Mouse (Mus musculus) heart, embryonic 12.5 days (tissue): ENCODE data around the gene Scaf11. TPM values are rescaled to one million over a fixed set of nuclear protein-coding genes. Genes with fewer than 3 reads are reported as not detected.
A peak's percentile ranks its signal among the peaks of the same experiment; 100 is the strongest.
"Not testable (repeated sequence)": the region's sequence is repeated elsewhere in the genome, so short reads cannot be mapped to it uniquely, and the experiment has no call there.

Experiments
- ATAC-seq: fragments of 200-750 bp; cut with Nextera tagmentation; 2 replicates; pipeline ENCODE4 v1.8.0; 2017; ENCODE audit warnings: moderate TSS enrichment, moderate library complexity; ENCODE audit not compliant: insufficient number of reproducible peaks, low FRiP score
- H3K27ac ChIP-seq: fragments of 300-500 bp; sonication (generic); 2 replicates; pipeline ENCODE4 v1.5.1; 2016; ENCODE audit warnings: mild to moderate bottlenecking, moderate library complexity; ENCODE audit not compliant: poor library complexity, severe bottlenecking
- H3K27me3 ChIP-seq: fragments of 300-500 bp; sonication (generic); replicated peaks from 2 replicates; pipeline ENCODE4 v1.6.1; 2016; ENCODE audit warnings: mild to moderate bottlenecking, moderate library complexity
- H3K36me3 ChIP-seq: fragments of 300-500 bp; sonication (generic); 2 replicates; pipeline ENCODE4 v1.6.1; 2016; ENCODE audit warnings: mild to moderate bottlenecking, moderate library complexity
- H3K4me1 ChIP-seq: fragments of 300-500 bp; sonication (generic); replicated peaks from 2 replicates; pipeline ENCODE4 v1.6.1; 2016; ENCODE audit warnings: mild to moderate bottlenecking
- H3K4me2 ChIP-seq: fragments of 300-500 bp; sonication (generic); 2 replicates; pipeline ENCODE4 v1.6.1; 2016; ENCODE audit warnings: mild to moderate bottlenecking, moderate library complexity
- H3K4me3 ChIP-seq: fragments of 300-500 bp; sonication (generic); 2 replicates; pipeline ENCODE4 v1.5.1; 2016; ENCODE audit warnings: mild to moderate bottlenecking
- H3K9ac ChIP-seq: fragments of 300-500 bp; sonication (generic); 2 replicates; pipeline ENCODE4 v1.6.1; 2016; ENCODE audit warnings: mild to moderate bottlenecking, moderate library complexity
- H3K9me3 ChIP-seq: fragments of 300-500 bp; sonication (generic); replicated peaks from 2 replicates; pipeline ENCODE4 v1.6.1; 2016; ENCODE audit warnings: mild to moderate bottlenecking, moderate library complexity
- WGBS: fragments of 180-500 bp; shearing (Covaris S2); methylation state at CpG from one replicate; pipeline ENCODE4 v1.1.7; 2016; 5-methylcytosine and 5-hydroxymethylcytosine counted together
- polyA plus RNA-seq: library from polyadenylated mRNA; unstranded; fragments of >200 nt; fragmentation: Nextera tagmentation; extraction: Ambion mirVana; gene quantifications from 2 replicates; pipeline ENCODE4 v1.2.1, GENCODE M21; 2016

Scaf11 gene
- 76.0 and 79.1 TPM in 2 replicates for polyA plus RNA-seq

DNA sequence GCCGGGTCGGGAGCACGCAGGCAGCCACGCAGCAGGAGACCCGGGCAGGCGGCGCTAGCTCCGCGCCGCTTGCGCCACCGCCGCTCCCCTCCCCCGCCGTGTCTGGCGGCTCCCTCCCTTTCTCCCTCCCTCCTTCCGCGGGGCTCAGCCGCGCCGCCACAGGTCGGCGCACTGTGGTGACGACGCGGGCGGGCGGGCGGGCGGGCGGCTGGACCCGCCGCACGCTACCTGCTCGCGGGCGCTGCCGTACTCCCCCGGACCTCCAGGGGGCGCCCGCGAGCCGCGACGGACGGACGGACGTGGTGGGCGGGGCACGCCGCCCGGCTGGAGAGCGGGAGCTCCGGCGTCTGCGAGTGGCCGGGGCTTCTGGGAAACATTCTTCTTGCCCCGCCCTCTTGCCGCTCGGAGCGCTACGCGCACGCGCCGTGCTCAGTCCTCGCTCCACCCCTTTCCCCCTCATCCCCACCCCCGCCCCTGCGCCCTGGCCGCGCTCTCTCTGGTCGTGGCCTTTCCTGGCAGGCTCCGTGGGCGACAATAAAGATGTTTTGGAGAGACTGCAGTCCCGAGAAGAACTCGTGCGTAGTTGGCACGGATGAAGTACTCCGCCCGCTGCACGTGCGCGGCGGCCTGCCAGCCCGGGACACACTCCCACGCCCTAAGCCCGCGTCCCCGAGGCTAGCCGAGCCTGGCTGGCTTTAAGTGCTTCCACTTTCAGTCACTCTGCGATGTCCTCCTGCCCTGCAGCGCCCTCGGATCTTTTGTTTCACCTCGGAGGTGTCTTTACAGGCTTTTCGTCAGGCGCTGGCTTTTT is at the start of gene Scaf11:
Gene Scaf11, minus strand, starts transcription at position 114 of the 811 bp plus-strand sequence.
- under 1% methylated on average over 78 of the region's 96 CpGs for WGBS
- peak; percentile 96 for ATAC-seq
- Histone ChIP-seq H3K9ac (peak within 1 kb of the TSS; percentile 100), H3K4me1 (peaks cover 34% of the 10 kb centered on the region), H3K27me3 (no peaks in the 10 kb centered on the region), H3K9me3 (no peaks in the 10 kb centered on the region), H3K27ac (peak within 1 kb of the TSS; percentile 100), H3K4me3 (peak within 1 kb of the TSS; percentile 98), H3K36me3 (no peaks in the 10 kb centered on the region), H3K4me2 (peak within 1 kb of the TSS; percentile 84)

- H3K4me3 ChIP-seq: 0 out of 2 replicates have a peak overlapping the region, but pooled peaks have one; percentile 11
- no peak overlapping the region for H3K9ac ChIP-seq
- peaks cover 18% of the 10 kb centered on the region for H3K9me3 ChIP-seq
- peaks cover 3% of the 10 kb centered on the region; the same call in 1 of the 2 replicates for H3K36me3 ChIP-seq
- H3K4me2 ChIP-seq: peak overlapping the region; percentile 49
- H3K27ac ChIP-seq: no peak overlapping the region
- no peak for ATAC-seq
- no peaks in the 10 kb centered on the region for H3K4me1 ChIP-seq
- no peaks in the 10 kb centered on the region for H3K27me3 ChIP-seq
- 35% methylated on average over 18 of the region's 18 CpGs for WGBS
Observed at GRCm38 (mm10) chr15:96507097-96507840, 46.6 kb upstream of the Scaf11 start.

DNA sequence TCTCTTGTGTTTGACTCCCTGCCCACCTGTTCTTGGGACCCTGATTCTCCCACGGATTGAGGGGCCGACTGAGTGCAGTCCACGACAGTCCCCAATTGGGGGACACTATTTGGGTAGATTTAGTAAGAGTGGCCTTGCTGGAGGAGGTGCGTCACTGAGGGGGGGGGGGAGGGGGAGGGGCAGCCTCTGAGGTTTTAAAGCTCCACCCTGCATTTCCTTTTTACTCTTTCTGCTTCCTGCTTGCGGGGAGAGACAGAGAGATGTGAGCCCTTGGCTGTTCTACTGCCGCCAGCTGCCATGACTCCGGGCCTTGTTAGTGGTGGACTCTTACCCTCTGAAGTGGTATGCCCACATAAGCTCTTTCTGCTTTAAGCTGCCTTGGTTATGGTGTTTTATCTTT is 37.0 kb upstream of the Scaf11 start:
- H3K27ac ChIP-seq: no peak overlapping the region
- no peak overlapping the region for H3K4me3 ChIP-seq
- WGBS: 89% methylated on average over 7 of the region's 7 CpGs
- no peak overlapping the region for H3K9ac ChIP-seq
- no peaks in the 10 kb centered on the region for H3K4me1 ChIP-seq
- H3K36me3 ChIP-seq: peaks cover 6% of the 10 kb centered on the region; the same call in 1 of the 2 replicates
- no peak for ATAC-seq
- H3K4me2 ChIP-seq: no peak overlapping the region
- no peaks in the 10 kb centered on the region for H3K27me3 ChIP-seq
- peaks cover 22% of the 10 kb centered on the region for H3K9me3 ChIP-seq

GRCm38 (mm10) chr15:96494279-96494678 is 33.6 kb upstream of the Scaf11 start:
- H3K36me3 ChIP-seq: no peaks in the 10 kb centered on the region
- no peak overlapping the region for H3K4me2 ChIP-seq
- 89% methylated on average over 6 of the region's 6 CpGs for WGBS
- no peak overlapping the region for H3K4me3 ChIP-seq
- H3K4me1 ChIP-seq: peaks cover 16% of the 10 kb centered on the region
- no peaks in the 10 kb centered on the region for H3K27me3 ChIP-seq
- ATAC-seq: no peak
- no peak overlapping the region for H3K27ac ChIP-seq
- peaks cover 11% of the 10 kb centered on the region for H3K9me3 ChIP-seq
- H3K9ac ChIP-seq: no peak overlapping the region

GRCm38 (mm10) chr15:96493573-96493972 is 32.9 kb upstream of the Scaf11 start:
- H3K27ac ChIP-seq: no peak overlapping the region
- H3K4me3 ChIP-seq: no peak overlapping the region
- H3K9me3 ChIP-seq: peaks cover 11% of the 10 kb centered on the region
- no peak overlapping the region for H3K4me2 ChIP-seq
- 66% methylated on average over 5 of the region's 5 CpGs for WGBS
- no peak overlapping the region for H3K9ac ChIP-seq
- peaks cover 20% of the 10 kb centered on the region for H3K4me1 ChIP-seq
- H3K36me3 ChIP-seq: no peaks in the 10 kb centered on the region
- no peaks in the 10 kb centered on the region for H3K27me3 ChIP-seq
- no peak for ATAC-seq

GRCm38 (mm10) chr15:96492919-96493318 is 32.3 kb upstream of the Scaf11 start:
- not testable (repeated sequence) for H3K4me3 ChIP-seq, H3K36me3 ChIP-seq, H3K27me3 ChIP-seq, H3K4me2 ChIP-seq, H3K9ac ChIP-seq, ATAC-seq, H3K27ac ChIP-seq
- Histone ChIP-seq H3K4me1 (peaks cover 20% of the 10 kb centered on the region), H3K9me3 (peaks cover 11% of the 10 kb centered on the region)
- 85% methylated on average over 4 of the region's 4 CpGs for WGBS

DNA sequence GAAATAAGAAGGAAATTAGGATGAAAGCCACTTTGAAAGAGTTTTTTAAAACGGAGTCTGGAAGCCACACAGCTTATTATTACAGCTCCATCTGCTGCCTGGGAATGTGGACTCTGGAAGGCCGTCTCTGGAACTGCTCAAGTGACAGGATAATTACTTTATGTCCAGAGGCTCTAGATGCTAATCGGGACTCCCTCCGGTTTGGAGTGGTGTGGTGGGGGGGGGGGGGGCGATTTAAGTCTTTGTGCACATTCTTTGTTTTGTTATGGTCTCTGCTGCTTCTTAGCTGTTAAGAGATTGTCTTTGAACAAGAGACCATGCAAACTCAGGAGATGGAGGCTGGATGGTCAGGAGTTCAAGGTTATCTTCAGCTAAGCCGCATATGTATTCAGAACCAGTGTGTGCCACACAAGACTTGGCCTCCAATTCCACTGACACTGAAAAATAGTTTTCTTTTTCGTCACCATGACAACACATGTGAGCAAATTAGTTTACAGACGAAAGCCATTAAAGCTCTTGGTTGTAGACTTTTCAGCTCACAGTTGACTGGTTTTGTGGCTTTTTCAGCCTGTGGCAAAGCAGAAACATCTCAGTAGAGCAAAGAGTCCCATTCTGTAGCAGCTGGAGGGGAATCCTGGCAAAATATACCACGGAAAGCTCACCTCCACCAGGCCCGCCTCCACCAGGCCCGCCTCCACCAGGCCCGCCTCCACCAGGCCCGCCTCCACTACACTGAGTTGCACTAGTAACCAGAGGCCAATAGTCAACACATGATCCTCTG is 31.4 kb upstream of the Scaf11 start:
- peaks cover 7% of the 10 kb centered on the region for H3K9me3 ChIP-seq
- 38% methylated on average over 13 of the region's 13 CpGs for WGBS
- H3K36me3 ChIP-seq: no peaks in the 10 kb centered on the region
- H3K27me3 ChIP-seq: no peaks in the 10 kb centered on the region
- no peak overlapping the region for H3K9ac ChIP-seq
- no peak for ATAC-seq
- no peak overlapping the region for H3K4me2 ChIP-seq
- no peak overlapping the region for H3K4me3 ChIP-seq
- no peak overlapping the region for H3K27ac ChIP-seq
- peaks cover 20% of the 10 kb centered on the region for H3K4me1 ChIP-seq

GRCm38 (mm10) chr15:96491421-96491820 is 30.8 kb upstream of the Scaf11 start:
- peak overlapping the region; percentile 31 for H3K27ac ChIP-seq
- H3K4me2 ChIP-seq: no peak overlapping the region
- H3K9ac ChIP-seq: no peak overlapping the region; the same call in 1 of the 2 replicates
- peaks cover 20% of the 10 kb centered on the region for H3K4me1 ChIP-seq
- no peak for ATAC-seq
- no peaks in the 10 kb centered on the region for H3K36me3 ChIP-seq
- H3K4me3 ChIP-seq: no peak overlapping the region
- WGBS: 29% methylated on average over 3 of the region's 3 CpGs
- H3K27me3 ChIP-seq: no peaks in the 10 kb centered on the region
- peaks cover 7% of the 10 kb centered on the region for H3K9me3 ChIP-seq

GRCm38 (mm10) chr15:96490123-96490522 is 29.5 kb upstream of the Scaf11 start:
- H3K27me3 ChIP-seq: no peaks in the 10 kb centered on the region
- no peak for ATAC-seq
- no peak overlapping the region for H3K4me2 ChIP-seq
- H3K4me3 ChIP-seq: no peak overlapping the region
- no peak overlapping the region for H3K9ac ChIP-seq
- no peaks in the 10 kb centered on the region for H3K36me3 ChIP-seq
- peaks cover 20% of the 10 kb centered on the region for H3K4me1 ChIP-seq
- 71% methylated on average over 5 of the region's 5 CpGs for WGBS
- peaks cover 2% of the 10 kb centered on the region for H3K9me3 ChIP-seq
- no peak overlapping the region for H3K27ac ChIP-seq

- H3K4me3 ChIP-seq: no peak overlapping the region
- ATAC-seq: peak; percentile 51; the same call in 1 of the 2 replicates
- no peaks in the 10 kb centered on the region for H3K9me3 ChIP-seq
- 31% methylated on average over 20 of the region's 20 CpGs for WGBS
- peak overlapping the region; percentile 44 for H3K4me2 ChIP-seq
- no peak overlapping the region for H3K9ac ChIP-seq
- H3K27me3 ChIP-seq: no peaks in the 10 kb centered on the region
- H3K27ac ChIP-seq: no peak overlapping the region
- no peaks in the 10 kb centered on the region for H3K36me3 ChIP-seq
- H3K4me1 ChIP-seq: peaks cover 20% of the 10 kb centered on the region
Observed at GRCm38 (mm10) chr15:96488941-96489786, 28.5 kb upstream of the Scaf11 start.
